Mouse (Mus musculus) fibroblast of lung, adult 2 months (primary cell): ENCODE measurements around the gene Gm6367.
"Not testable (repeated sequence)": the region's sequence is repeated elsewhere in the genome, so short reads cannot be mapped to it uniquely, and the experiment has no call there.

Experiments
- DNase-seq: peaks from one replicate; pipeline ENCODE4 v3.0.0-alpha.2; 2011; ENCODE audit warnings: low read depth

Gm6367 gene

DNA sequence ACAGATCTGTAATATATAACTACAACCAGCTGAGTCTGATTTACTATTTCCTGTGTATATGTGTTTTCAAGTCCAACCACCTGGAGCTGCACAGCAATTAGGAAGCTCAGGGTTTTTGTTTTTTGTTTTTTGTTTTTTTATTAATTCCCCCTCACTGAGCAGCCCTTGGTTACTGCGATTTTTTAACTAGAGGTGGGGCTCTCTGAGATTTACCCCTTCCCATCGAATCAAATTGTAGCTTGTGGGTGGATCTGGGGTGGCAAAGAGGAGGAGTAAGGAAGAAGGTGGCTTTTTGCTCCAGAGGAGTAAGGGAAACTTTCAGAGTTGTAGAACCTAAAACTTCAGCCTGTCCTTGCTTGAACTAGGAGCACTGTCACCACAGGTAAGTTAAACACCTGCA, at the start of gene Gm6367:
Gm6367 (plus strand) TSS at position 301 of the 400 bp plus-strand sequence.
- not testable (repeated sequence) for DNase-seq
